Mouse (Mus musculus): Measurements from ENCODE around the gene Fsd1. TPM values are rescaled to one million over a fixed set of nuclear protein-coding genes. Genes with fewer than 3 reads are reported as not detected.

The Fsd1 gene
- polyA plus RNA-seq, 2 experiments from 2014 or later = 0.47 TPM; not detected in 1

DNA sequence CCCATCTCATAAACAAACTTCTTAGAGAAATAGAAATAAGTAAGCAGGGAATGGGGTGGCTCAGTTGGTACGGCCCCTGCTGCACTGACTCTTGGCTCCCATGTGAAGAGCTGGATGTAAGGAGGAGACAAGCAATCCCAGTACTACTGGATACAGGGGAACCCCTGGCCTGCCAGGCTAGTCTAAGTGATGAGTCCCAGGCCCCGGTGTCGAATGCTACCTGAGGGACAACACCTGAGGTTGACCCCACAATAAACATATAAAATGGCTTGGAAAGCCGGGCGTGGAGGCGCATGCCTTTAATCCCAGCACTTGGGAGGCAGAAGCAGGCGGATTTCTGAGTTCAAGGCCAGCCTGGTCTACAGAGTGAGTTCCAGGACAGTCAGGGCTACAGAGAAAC, 45.1 kb downstream of the Fsd1 start:
- no peak for ATAC-seq

DNA sequence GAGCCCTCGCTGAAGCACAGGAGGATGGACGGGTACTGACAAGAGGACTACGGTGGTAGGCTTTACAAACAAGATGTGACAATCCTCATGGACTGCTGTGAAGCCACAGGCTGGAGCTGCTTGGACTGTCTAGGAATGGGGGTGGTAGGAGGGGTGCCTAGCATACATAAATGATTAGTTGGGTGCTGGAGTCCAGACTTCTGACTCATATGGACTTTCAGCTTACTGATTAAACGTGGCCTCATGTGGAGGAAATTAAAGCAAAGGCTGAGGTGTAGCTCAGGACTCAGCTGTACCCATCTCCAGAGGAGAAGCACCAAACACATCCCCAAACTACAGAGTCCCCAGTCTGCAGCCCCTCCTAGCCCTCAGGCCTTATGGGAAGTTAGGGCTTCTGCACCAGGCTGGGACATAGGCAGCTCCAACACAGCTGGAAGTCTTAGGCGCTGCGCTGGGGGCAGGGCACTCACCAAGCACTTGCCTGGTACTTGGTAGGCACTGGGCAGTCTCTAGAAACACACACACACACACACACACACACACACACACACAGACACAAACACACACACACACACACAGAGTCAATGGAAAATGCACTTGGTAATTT, 45.9 kb downstream of the Fsd1 start:
- ATAC-seq = no peak

DNA sequence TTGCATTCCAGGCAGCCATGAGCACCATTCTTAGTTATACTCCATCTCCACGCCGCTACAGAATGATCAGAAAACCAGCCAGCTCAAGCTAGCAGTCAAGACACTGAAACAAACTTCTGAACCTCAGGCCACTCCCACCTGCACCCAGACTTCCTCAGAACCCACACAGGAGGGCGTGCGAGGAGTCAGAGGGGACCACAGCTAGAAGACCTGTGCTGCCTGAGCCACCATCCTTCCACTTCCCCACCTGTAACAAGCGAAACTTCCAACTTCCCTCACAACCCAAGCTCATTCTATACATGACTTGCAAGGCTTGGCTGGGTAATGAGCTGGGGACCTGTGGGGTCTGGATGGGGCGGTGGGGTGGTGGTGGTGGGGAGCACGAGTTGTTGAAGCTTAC, 46.5 kb downstream of the Fsd1 start:
- ATAC-seq = no peak

DNA sequence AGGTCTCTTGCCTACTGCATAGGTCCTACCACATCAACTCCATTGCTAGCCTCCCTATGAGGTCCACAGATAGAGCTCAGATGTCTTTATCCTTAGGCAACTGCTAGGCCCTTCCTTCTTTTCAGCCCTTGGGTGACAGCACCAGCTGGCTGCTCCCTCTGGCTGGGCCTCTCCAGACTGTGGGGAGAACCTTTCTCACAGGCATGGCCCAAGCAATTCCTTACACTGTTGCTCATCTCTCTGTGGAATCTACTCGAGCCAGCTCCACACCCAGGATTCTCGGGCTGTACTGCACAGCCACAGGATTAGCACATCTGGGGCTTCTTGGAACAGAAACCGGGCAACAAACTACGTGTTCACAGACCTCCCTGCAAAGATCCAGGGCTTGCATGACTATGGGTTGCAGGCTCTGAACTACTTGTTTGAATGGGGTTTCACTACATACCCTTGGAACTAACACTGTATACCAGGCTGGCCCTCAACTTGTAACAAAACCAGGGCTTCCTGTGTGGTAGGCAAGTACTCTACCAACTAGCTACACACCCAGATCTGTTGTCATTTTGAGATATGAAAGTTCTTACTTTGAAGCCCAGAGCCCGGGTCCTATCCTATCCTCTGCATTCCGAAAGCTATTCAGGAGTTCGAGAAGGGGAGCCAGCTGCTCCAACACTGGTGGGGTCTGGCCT, 47.9 kb downstream of the Fsd1 start:
- peak; percentile 18 for ATAC-seq

DNA sequence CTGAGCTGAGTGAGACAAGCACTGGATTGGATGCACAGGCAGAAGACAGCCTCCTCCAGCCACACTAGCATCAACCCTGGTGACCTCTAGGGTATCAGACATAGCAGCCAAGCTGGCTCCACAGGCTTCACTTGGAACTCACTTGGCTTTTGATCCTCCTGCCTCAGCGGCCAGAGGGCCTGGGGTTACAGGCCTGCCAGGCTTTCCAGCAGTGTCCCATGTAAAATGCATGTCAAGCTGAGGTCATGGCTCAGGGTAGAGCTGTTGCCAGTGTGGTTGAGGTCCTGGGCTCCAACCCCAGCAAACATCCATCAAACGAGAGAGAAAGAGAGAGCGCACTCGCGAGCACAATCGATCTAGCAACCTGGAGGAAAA, 48.4 kb downstream of the Fsd1 start:
- no peak for ATAC-seq

DNA sequence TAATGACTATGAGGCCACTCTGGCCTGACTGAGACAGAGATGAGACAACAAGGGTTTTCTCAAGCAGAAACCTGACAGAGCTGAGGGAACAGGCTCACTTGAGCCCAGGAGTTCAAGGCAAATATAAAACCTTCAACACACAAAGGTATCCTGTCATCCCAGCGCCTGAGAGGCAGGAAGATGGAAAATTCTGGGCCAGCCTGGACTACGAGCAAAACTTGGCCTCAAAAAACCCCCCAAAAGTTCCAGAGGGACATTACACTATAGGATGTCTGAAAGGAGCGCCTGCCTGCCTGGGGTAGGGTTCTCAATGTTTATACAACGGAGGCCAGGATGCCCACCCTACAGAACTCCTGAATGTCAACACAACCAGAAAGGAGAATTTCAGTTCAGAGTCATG, 48.9 kb downstream of the Fsd1 start:
- ATAC-seq = no peak

DNA sequence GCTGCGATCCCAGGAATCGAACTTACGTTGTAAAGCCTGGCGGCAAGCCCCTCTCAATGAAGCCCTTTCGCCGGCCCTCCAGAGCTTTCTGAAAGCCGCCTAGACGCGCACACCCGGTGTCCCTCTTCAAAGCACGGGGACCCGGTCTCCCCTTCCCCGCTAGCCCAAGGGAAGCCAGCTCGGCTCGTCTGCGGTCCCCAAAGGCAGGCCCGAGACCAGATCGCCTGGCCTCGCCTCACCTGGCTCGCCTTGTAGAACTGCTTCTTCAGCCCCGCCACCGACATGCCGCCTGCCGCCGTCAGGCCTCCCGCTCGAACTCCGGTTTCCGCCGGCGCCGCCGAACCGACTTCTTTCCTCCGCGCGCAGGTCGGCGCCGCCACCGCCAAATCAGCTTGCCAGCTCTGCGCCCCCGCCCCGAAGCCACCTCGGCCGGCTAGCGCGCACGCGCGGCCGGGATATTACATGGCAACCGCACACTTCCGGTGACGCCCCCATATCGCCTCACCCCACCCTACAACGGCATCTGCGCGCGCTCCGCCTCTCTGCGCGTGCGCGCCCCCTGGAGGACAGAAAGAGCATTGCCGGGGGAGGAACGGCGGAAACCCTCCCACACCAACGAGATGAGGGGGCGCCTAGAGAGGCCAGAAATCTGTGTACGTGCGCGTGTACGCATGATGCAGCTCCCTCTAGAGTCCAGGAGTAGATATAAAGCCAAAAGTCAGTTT, 50.0 kb downstream of the Fsd1 start, which contains the start of gene Sh3gl1:
TSS of gene Sh3gl1 (minus strand) at position 460 of the 725 bp plus-strand sequence.
- peak; percentile 81 for ATAC-seq

DNA sequence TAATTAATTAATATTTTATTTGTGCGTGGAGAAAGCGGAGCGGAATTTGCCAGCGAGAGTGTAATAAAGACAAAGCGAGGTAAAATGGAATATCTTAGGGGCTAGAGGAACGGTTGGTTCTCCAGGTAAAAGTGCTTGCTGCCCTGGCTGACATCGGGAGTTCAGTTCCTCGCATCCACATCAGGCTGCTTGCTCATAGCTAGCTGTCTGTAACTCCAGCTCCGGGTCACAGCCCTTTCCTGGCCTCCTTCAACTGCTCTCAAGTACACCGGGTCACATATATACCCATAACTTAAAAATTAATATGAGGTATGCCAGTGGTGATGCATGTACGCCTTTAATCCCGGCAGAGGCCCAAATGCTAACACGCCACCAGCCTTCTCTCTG, 50.6 kb downstream of the Fsd1 start:
- ATAC-seq = no peak

DNA sequence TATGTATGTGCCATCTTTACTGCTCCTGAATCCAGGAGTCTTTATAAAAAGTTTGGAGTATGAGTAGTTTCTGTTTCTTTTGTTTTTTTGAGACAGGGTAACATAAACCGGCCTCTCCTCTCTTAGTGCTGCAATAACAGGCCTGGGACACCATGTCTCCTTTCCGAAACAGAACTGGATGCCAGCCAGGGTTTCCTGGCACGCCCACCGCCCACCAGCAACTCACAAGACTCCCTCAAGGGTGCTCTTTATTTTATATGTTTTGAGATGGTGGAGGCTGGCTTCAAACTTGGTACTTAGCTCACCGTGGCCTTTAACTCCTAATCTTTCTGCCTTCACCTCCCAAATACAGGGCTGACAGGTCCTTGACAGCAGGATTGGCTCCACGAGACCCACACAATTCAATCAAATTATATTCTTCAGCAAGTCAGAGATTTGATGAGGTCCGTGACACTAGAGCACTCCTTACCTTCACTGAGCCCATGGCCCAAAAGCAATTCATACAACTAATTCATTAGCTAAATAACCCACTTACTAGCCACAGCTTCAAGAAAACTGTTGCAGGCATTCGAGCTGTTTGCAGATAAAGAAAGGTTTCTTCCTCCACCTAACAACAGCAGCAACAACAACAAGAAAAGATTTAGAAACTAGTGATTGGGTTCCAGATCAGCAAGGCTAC, 52.4 kb downstream of the Fsd1 start:
- no peak for ATAC-seq

DNA sequence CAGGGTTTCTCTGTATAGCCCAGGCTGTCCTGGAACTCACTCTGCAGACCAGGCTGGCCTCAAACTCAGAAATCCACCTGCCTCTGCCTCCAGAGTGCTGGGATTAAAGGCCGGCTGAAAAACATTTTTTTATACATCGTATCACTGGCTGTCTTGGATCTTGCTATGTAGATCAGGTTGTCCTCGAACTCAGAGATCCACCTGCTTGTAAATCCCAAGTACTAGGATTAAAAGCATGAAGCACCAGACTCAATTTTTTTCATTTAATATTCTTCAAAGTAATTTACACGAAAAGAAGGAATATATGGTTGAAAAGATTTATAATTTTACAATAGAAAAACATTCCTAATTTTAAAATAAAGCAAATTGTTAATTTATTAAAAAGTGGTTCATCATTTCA, 53.0 kb downstream of the Fsd1 start:
- no peak for ATAC-seq

DNA sequence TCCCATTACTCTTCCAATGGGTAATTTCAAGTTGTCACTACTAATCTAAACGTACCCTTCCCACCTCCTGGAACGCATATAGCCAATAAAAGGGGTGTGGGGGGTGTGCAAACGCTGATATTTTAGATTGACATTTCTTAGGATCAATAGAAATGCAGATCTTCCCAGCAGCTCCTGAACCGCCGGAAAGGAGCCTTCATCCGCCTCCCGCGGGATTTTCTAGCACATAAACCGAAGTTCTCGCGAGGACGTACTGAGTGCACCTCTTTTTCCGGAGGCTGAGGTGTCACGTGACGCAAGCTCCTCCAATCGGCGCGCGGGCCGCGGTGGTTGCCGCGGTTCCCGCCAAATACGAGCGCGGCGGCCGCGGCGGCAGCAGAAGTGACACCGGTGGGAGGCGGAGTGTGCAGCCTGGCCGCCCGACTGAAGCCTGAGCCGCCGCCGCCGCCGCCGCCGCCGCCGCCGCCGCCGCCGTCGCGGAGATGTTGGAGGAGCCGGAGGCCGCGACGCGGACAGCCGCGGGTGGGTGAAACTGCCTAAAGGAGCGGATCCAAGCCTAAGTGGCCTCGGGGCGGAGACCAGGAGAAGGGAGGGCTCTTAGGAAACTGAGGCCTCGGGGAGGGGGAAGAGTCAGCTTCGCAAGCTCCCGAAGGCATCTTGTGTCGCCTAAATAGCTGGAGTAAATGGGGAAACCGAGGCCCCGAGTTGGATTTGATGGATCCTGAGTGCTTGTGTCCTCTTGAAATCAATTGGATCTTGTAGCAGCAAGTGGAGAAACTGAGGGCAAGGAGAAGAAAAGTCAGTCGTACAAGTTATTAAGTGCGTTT, 53.9 kb downstream of the Fsd1 start, which contains the start of gene Chaf1a:
TSS of gene Chaf1a (plus strand) at position 410 of the 827 bp plus-strand sequence.
- peak; percentile 72 for ATAC-seq

DNA sequence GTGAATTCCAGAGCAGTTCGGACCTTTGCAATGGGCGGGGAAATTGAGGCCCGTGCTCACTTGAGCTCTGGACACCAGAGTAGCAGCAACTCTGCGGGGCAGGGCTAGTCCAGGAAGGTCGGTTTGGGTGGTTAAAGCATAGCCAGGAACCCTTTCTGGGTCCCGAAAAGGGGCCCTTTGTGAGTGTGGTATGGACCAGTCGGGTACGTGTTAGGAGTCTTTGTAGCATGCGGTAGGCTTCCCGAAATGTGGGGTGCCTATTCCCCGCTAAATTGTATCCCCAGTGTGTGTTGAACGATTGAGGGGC, 54.5 kb downstream of the Fsd1 start:
- no peak for ATAC-seq

Other genes starting within 250 kb of the Fsd1 start
- under 1 TPM in 1 of 2 experiments, not detected in 1; 0.28 TPM for gene Adgre4, start 236.5 kb upstream of the Fsd1 start, polyA plus RNA-seq (2017; shearing (Covaris generic))
- gene Zfp119a, start 107.6 kb upstream of the Fsd1 start, polyA plus RNA-seq (2017; shearing (Covaris generic)) = 10 to 100 TPM; 21.2 to 22.6 TPM
- gene Zfp959, start 94.4 kb upstream of the Fsd1 start, polyA plus RNA-seq (2017; shearing (Covaris generic)) = 10 to 100 TPM; 29.3 to 31.1 TPM
- gene Zfp119b, start 37.0 kb upstream of the Fsd1 start, polyA plus RNA-seq (2017; shearing (Covaris generic)) = 10 to 100 TPM; 14.3 to 16.2 TPM
- gene Ebi3, start 33.9 kb upstream of the Fsd1 start, polyA plus RNA-seq (2017; shearing (Covaris generic)) = 10 to 100 TPM; 48.6 to 79.8 TPM
- gene Yju2, start 27.4 kb upstream of the Fsd1 start, polyA plus RNA-seq (2017; shearing (Covaris generic)) = 10 to 100 TPM; 28.2 to 43.3 TPM
- not detected for gene Shd, start 16.0 kb upstream of the Fsd1 start, polyA plus RNA-seq (2017; shearing (Covaris generic))
- gene Stap2, start 19.1 kb downstream of the Fsd1 start, polyA plus RNA-seq (2017; shearing (Covaris generic)) = under 1 TPM in 1 of 2 experiments, not detected in 1; 0.70 TPM
- gene Mpnd, start 19.2 kb downstream of the Fsd1 start, polyA plus RNA-seq (2017; shearing (Covaris generic)) = 10 to 100 TPM in 1 of 2 experiments, 1 to 10 TPM in 1; 9.2 to 13.7 TPM
- gene Sh3gl1, start 50.1 kb downstream of the Fsd1 start, polyA plus RNA-seq (2017; shearing (Covaris generic)) = 100 to 1,000 TPM in 1 of 2 experiments, 10 to 100 TPM in 1; 93.7 to 110 TPM
- 1 to 10 TPM in 1 of 2 experiments, under 1 TPM in 1; 0.51 to 1.0 TPM for gene Chaf1a, start 53.9 kb downstream of the Fsd1 start, polyA plus RNA-seq (2017; shearing (Covaris generic))
- gene Ubxn6, start 88.5 kb downstream of the Fsd1 start, polyA plus RNA-seq (2017; shearing (Covaris generic)) = 10 to 100 TPM; 35.0 to 41.5 TPM
- 10 to 100 TPM; 39.4 to 58.4 TPM for gene Hdgfl2, start 93.1 kb downstream of the Fsd1 start, polyA plus RNA-seq (2017; shearing (Covaris generic))
- not detected for gene Plin4, start 123.3 kb downstream of the Fsd1 start, polyA plus RNA-seq (2017; shearing (Covaris generic))
- gene Plin5, start 131.1 kb downstream of the Fsd1 start, polyA plus RNA-seq (2017; shearing (Covaris generic)) = not detected
- not detected for gene Lrg1, start 135.5 kb downstream of the Fsd1 start, polyA plus RNA-seq (2017; shearing (Covaris generic))
- not detected for gene Sema6b, start 153.8 kb downstream of the Fsd1 start, polyA plus RNA-seq (2017; shearing (Covaris generic))
- 10 to 100 TPM; 30.3 to 43.4 TPM for gene Tnfaip8l1, start 176.0 kb downstream of the Fsd1 start, polyA plus RNA-seq (2017; shearing (Covaris generic))
- gene Mydgf, start 197.4 kb downstream of the Fsd1 start, polyA plus RNA-seq (2017; shearing (Covaris generic)) = 10 to 100 TPM; 58.9 to 59.6 TPM
- gene Dpp9, start 232.4 kb downstream of the Fsd1 start, polyA plus RNA-seq (2017; shearing (Covaris generic)) = 10 to 100 TPM; 17.8 to 21.0 TPM

Data from CD4-positive, CD25-positive, alpha-beta regulatory T cell, adult 4 months (primary cell).